Mouse (Mus musculus) cerebellum, adult 9-10 months (tissue): ENCODE measurements at regions not wholly inside any gene's neighbourhood (a gene's known extent, or its start where the extent isn't known, plus 50 kb on each side); places are given as distances from the start of the nearest gene placed in this dataset.
"Not testable (repeated sequence)": the region's sequence is repeated elsewhere in the genome, so short reads cannot be mapped to it uniquely, and the experiment has no call there.

Experiments
- DNase-seq: peaks from one replicate; pipeline ENCODE4 v3.0.0; 2022

GRCm38 (mm10) chr10:117473471-117473870 is 93.7 kb upstream of the Cpsf6 start:
- DNase-seq = no peak

DNA sequence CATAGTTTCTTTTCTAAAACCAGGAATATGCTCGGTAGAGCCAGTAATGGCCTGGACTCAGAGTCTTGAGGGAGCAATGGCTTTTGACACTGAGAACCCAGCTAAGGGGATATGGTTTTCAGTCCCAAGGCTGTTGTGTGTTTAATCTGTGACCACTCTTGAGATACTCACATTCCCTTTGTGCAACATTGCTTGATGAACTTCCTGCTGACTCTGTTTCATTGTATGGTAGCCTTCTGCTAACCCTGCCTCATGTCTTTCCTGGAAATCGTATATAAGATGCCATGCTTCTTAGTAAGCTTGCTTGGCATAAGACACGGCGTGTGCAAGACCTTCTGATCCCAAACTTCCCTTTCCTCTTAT is 92.7 kb upstream of the Cpsf6 start:
- no peak for DNase-seq

DNA sequence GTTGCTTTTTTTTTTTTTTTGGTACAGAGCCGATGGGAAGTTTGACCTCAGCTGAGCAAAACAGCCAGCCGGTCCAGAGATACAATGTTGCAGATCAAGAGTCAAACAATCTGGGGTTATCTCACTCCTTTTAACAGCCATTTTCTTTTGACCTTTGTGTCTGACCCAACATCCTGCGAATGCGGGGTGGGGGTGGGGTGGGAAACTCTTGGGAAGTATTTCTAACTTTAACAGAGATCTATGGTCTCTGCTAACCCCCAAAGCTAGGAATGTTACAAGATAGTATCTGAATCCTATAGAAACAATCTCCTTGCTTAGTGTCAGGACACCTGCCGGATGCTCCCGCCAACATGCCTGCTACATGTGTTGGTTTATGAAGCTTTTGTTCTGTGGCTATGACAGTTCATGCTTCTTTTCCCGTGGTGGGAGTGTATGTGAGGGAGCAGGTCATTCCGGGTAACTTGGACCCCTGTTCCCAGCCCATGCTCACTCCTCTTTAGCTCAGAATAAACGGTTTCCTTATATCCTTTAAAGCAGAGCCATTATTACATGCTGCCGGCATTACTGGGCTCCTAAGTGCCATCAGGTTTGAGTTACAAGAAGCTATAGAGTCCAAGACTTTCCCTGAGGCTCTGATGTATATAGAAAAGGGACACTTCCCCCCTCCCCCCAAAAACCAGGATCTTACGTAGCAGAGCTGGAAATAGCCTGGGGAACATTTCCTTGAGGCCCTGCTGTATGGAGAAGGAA is 92.2 kb upstream of the Cpsf6 start:
- no peak for DNase-seq

DNA sequence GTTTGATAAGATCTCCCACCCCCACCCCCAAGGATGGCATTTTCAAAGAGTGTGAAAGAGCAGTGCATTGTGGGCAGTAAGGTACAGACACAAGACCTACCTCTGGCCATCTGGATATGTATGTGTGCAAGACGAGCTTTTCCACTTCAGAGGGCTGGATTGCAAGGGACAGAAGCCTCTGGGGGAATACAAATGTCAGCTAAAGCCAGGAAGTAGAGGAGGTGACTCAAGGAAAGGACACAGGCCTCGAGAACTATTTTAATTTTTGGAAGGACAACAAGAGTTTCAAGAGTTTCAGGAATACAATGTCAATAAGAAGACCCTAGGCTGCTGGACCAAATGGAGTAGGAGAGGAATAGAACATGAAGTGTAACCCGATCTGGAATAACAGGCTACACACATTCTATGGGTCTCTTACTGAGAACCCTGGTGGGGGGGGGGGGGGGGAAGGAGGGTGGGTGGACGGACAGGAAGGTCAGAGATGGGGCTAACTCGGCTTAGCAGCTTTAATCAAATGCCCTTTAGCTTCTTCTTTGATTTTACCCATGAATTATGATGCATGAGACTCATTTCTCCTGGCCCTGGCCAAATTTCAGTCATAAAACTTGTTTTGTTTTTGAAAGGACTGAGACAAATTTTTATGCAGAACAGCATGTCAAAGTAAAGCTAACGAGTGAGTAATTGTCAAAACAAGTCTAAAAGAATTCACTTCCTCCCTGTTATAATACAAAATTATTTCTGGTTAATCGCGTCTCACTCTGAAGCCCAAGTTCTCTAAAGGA is 91.4 kb upstream of the Cpsf6 start:
- DNase-seq = no peak

GRCm38 (mm10) chr10:117470481-117470880 is 90.7 kb upstream of the Cpsf6 start:
- DNase-seq = no peak

DNA sequence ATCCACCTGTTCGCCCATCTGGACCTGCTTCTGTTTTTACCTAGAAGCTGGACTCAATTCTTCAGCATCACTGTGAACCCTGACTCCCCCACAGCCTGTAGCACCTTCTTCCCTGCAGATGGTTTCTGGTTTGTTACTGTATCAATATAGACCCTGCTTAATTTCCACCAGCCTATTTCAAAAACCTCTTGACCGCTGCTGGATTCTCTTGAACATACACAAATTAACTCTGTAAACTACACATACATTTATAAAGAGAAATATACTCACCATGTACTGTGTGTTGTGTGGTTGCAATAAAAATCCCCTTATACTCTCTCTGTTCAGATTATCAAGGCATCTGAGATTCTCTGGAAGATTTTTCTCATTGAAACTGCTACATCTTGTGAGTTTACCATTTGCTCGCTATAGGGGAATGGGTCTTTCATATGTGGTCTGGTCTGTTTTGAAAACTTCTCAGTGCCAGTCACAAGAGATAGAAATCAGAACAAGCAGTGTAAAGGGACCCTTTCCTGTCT is 89.8 kb upstream of the Cpsf6 start:
- DNase-seq = no peak

DNA sequence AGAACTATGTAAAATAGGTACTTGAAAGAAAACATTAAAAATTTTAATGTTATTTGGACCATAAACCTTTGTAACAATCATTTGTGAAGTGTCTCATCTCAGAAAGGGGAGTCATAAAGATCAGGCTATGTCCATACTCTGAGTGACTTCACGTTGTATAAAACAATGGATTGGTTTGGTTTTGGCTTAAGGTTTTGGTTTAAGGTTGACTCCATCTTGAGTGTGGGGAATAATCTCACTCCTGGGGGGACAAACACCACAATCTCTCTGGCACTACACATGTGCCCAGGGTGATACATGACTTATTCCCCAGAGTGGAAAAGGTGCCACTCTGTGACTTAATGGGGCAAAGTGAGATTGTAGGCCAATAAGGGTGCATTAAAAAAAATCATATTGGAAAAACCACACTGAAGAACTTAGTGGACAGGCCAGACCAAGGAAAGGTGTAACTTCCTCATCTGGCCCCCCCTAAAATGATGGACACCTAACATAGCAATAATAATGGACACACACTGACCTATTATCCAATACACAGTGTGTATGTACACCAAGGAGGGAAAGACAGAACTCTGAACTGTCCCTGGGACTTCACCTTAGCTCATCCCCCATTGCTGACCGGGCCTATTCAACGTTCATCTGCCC is 89.2 kb upstream of the Cpsf6 start:
- no peak for DNase-seq

- no peak for DNase-seq
Observed at GRCm38 (mm10) chr10:117468381-117468780, 88.6 kb upstream of the Cpsf6 start.

DNA sequence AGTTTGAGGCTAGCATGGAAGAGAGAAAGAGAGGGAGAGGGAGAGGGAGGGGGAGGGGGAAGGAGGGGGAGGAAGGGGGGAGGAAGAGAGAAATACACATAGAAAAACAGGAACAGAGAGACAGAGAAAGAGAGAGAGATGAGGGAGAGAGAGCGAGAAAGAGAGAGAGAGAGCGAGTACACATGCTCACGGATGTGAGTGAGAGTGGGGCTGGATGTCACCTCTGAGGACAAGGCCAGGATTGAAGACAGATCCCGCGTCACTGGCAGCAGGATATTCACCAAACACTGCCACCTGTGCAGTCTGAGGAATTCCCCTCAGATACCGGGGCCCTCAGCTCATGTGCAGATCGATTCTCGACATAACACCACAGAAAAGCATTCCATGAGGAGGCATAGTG is 87.3 kb upstream of the Cpsf6 start:
- DNase-seq = no peak

DNA sequence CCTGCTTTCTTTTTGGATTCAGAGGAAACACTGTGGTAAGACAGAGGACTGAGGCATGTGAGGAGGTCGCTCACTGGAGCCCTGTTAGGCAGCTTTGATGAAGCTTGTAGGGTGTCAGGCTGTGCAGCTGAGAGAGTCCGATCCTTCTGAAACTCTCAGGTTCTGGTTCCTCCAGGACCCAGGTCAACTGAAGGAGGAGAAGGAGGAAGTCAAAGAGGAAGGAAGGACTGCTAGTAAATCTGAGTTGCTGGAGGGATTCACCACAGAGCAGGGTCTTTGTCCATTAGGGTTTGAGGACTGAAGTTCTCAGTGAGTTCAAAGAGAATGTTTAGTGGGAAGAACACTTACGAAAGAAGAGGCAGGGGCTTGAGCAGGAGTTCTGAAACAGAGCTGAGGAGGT is 86.6 kb upstream of the Cpsf6 start:
- DNase-seq = no peak

DNA sequence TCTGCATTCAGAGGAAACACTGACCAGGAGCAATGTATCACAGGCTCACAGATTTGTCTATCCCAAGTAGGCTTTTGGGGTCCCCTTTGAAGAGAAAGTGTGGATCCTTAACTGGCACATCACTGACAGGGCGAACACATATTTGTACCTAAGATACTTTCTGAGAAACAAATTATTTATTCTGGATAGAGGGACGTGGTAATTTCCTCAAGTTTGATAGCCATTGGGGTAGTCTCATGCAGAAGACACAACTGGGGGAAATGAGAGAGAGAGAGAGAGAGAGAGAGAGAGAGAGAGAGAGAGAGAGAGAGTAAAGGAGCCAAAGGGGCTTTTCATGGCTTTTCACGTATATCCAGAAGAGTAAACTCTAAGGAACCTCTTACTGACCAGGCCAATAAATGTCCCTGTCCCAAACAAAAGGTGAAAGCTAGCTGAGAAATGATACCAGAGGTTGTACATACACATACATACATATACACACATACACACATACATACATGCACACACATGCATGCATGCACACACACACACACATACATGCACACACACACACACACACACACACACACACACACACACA is 85.9 kb upstream of the Cpsf6 start:
- DNase-seq = no peak

DNA sequence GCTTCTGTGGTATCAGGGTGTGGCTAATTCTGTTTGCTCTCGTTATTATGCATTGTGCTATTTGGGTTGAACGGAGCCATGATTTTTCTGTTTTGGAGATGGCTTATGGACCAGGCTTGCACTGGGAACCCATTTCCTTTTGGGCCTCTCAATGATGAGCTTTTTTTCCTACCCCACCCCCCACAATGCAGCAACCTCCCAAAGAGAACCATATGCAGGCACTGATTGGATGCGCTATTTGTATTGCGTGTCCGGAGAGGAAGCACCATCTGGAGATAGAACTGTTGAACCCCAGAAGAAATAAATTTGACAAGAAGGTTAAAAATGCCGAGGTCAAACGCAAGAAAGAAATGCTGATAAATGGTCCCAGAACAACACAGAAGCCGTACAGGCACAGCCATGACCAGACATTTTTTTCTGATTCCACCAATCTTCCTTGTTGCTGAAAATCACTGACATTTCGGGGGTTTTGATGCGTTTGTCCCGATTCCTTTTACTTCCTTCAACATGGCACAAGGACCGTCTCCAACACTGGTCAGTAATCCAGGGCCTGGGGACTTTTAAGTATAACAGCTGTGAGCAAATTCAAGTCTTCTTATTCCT is 85.3 kb upstream of the Cpsf6 start:
- DNase-seq = no peak

DNA sequence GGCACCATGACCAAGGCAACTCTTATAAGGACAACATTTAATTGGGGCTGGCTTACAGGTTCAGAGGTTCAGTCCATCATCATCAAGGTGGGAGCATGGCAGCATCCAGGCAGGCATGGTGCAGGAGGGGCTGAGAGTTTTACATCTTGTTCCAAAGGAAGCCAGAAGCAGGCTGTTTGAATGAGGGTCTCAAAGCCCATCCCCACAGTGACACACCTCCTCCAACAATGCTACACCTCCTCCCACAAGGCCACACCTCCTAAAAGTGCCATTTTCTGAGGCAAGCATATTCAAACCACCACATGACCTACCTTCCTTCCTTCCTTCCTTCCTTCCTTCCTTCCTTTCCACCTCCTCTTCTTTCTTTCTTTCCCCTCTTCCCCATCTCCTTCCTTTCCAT is 84.5 kb upstream of the Cpsf6 start:
- DNase-seq = not testable (repeated sequence)

- no peak for DNase-seq
Observed at GRCm38 (mm10) chr10:117463636-117464035, 83.8 kb upstream of the Cpsf6 start.

DNA sequence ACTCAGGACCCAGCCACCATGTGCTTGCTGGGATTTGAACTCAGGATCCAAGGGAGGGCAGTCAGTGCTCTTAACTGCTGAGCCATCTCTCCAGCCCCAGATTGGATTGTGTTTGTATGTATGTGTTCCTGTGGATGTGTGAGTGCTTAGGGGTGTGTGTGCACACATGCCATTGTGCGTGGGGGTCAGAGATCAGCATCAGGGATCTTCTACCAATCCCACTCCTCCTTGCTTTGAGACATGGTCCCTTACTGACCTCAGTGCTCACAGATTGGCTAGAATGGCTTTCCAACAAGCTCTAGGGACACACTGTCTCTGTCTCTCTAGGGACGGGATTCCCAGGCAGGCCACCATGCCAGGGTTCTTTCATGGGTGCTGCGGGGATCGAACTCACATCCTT is 83.1 kb upstream of the Cpsf6 start:
- no peak for DNase-seq

GRCm38 (mm10) chr10:117461791-117462516 is 82.1 kb upstream of the Cpsf6 start:
- DNase-seq = no peak

GRCm38 (mm10) chr10:117461261-117461660 is 81.4 kb upstream of the Cpsf6 start:
- DNase-seq = no peak

DNA sequence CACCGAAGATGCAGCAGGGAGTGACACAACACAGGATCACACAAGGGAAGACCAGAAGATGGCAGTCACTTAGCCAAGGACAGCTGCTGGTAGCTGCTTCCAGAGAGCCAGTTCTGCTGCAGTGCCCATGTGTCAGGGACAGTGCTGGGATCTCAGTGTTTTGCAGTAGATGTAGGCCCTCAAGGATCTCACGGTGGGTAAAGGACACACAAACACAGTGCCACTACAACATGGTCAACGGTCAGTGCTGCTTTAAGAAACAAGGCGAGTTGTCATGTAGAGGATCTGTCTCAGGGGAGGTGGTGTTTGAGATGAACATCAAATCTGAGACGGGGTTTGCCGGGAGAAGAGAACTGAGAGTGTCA is 80.5 kb upstream of the Cpsf6 start:
- DNase-seq = no peak

DNA sequence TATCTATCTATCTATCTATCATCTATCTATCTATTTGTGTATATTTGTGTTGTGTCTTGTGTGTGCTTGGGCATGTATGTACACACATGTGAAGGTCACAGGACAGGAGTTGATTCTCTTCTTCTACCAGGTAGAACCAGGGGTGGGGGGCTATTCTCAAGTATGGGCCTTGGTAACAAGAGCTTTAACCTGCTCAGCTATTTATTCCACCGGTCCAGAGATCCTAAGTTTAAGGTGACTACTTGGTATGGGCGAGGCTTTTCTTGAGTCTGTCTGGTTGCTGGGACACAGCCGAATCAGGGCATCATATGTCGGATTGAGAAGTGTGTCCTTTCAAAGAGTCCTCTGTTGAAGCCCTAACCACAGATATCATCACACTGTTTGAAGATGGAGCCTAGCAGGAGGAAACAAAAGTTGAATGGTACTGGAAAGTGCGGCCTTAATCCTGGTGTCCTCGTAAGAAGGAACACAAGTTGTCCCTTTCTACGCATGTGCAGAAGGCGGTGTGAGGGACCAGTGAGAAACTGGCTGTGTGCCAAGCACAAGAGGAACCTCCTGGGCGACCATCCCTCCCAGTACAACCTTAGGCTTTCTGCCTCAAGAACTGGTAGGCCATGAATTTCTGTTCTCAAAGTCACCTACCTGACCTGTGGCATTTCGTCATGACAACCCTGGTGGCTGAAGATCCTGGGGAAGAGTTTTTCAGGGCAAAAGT is 80.0 kb upstream of the Cpsf6 start:
- DNase-seq = no peak

DNA sequence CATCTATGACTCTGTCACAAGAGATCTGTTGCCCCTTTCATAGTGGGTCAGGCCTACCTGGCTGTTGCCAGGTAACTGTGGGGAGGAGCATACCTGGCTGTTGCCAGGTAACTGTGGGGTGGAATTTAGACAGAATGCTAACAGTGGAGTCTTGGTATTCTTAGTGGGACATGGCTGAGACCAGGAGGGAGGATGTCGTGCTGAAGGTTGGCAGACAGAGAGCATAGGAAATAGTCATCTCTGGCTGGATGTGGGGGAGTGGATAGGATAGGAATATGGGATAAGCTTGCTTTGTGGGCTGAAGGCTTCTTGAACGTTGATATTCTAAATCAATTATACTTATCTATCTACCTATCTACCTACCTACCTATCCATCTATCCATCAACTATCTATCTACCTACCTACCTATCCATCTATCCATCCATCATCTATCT is 79.2 kb upstream of the Cpsf6 start:
- DNase-seq = no peak

DNA sequence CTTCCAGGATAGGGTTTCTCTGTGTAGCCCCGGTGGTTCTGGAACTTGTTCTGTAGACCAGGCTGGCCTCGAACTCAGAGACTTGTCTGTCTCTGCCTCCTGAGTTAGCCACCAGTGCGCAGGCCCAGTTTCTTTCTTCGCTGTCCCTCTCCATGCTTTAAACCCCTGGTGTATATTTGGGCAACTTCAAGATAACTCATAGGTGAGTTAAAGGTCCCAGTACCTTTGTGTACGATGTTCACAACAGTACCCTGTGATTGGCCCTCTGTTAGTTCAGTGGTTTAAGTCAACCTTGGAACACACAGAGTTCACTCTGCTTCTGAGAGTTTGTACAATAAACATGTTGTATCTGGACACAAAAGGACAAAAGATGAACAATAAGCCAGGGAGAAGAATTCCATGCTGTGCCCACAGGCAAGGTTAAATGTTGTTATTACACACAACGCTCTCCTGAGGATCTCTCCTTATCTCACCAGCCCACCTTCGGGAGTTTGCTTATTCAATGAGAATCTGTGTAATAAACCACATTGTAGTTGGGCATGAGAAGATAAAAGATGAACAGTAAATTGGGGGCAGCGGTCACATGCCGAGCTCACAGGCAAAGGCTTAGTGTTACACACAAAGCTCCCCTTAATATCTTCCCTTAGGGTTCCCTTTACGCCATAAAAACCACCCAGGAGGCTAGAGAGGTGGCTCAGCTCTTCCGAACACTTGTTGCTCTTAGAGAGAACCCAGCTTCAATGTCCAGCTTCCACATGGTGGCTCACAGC is 78.6 kb upstream of the Cpsf6 start:
- no peak for DNase-seq
